Mouse (Mus musculus) cerebellum, postnatal 36 days (tissue): Measurements from ENCODE around the gene Rlim.

ENCODE experiments used
- DNase-seq, 2 experiments: peaks; one replicate each; pipeline ENCODE4 v3.0.0; 2021 to 2022; ENCODE audit warnings: mixed read lengths in 2 of 2

Rlim gene

GRCm38 (mm10) chrX:103981169-103981689 is at the start of gene Rlim:
TSS of gene Rlim (minus strand) at chrX:103981284.
- DNase-seq = peak; percentile 79 to 88

GRCm38 (mm10) chrX:104017196-104017595 is 36.1 kb upstream of the Rlim start:
- DNase-seq = no peak

- DNase-seq = no peak
These were observed 34.0 kb upstream of the Rlim start for GRCm38 (mm10) chrX:104015048-104015447.

GRCm38 (mm10) chrX:104013318-104013811 is 32.3 kb upstream of the Rlim start:
- DNase-seq = no peak

- DNase-seq = no peak
These were observed 13.7 kb upstream of the Rlim start for GRCm38 (mm10) chrX:103994741-103995140.

GRCm38 (mm10) chrX:103993864-103994263 is 12.8 kb upstream of the Rlim start:
- no peak for DNase-seq

GRCm38 (mm10) chrX:103991702-103992101 is 10.6 kb upstream of the Rlim start:
- DNase-seq = no peak

- DNase-seq = no peak
These were observed 9.3 kb upstream of the Rlim start for GRCm38 (mm10) chrX:103990392-103990791.

GRCm38 (mm10) chrX:103987215-103987964 is 6.3 kb upstream of the Rlim start:
- DNase-seq = no peak

GRCm38 (mm10) chrX:103986159-103986558 is 5.1 kb upstream of the Rlim start:
- no peak for DNase-seq

GRCm38 (mm10) chrX:103984992-103985391 is 3.9 kb upstream of the Rlim start:
- DNase-seq = no peak

- DNase-seq = no peak
These were observed 722 bp upstream of the Rlim start for GRCm38 (mm10) chrX:103981806-103982205.

- peak in 1 of 2 experiments; percentile 26 for DNase-seq
These were observed 405 bp downstream of the Rlim start for GRCm38 (mm10) chrX:103980590-103981168.

- DNase-seq = peak; percentile 4 to 10
These were observed 1.0 kb downstream of the Rlim start for GRCm38 (mm10) chrX:103980036-103980435.

- no peak for DNase-seq
These were observed 41.4 kb downstream of the Rlim start for GRCm38 (mm10) chrX:103939701-103940100.

- DNase-seq = peak in 1 of 2 experiments; percentile 24
These were observed 43.8 kb downstream of the Rlim start for GRCm38 (mm10) chrX:103937333-103937732.

GRCm38 (mm10) chrX:103922436-103922835 is 58.6 kb downstream of the Rlim start:
- no peak for DNase-seq

- no peak for DNase-seq
These were observed 62.1 kb downstream of the Rlim start for GRCm38 (mm10) chrX:103918954-103919353.

GRCm38 (mm10) chrX:103914790-103915189 is 66.3 kb downstream of the Rlim start:
- DNase-seq = peak; percentile 26 to 33
